Mouse (Mus musculus): ENCODE data around the gene Ppp2r3a.

Ppp2r3a gene

GRCm38 (mm10) chr9:101250981-101251643, 483 bp downstream of the Ppp2r3a start:
- peak; percentile 85 for DNase-seq

- no peak for DNase-seq
These were observed 1.1 kb downstream of the Ppp2r3a start for GRCm38 (mm10) chr9:101250486-101250885.

GRCm38 (mm10) chr9:101249626-101250025, 2.0 kb downstream of the Ppp2r3a start:
- DNase-seq = no peak

- DNase-seq = no peak
These were observed 4.1 kb downstream of the Ppp2r3a start for GRCm38 (mm10) chr9:101247541-101247940.

GRCm38 (mm10) chr9:101245493-101245892, 6.1 kb downstream of the Ppp2r3a start:
- no peak for DNase-seq

- no peak for DNase-seq
These were observed 7.9 kb downstream of the Ppp2r3a start for GRCm38 (mm10) chr9:101243711-101244110.

- DNase-seq = no peak
These were observed 11.4 kb downstream of the Ppp2r3a start for GRCm38 (mm10) chr9:101240161-101240560.

GRCm38 (mm10) chr9:101235786-101236185, 15.8 kb downstream of the Ppp2r3a start:
- no peak for DNase-seq

GRCm38 (mm10) chr9:101232034-101232433, 19.6 kb downstream of the Ppp2r3a start:
- no peak for DNase-seq

GRCm38 (mm10) chr9:101230028-101230427, 21.6 kb downstream of the Ppp2r3a start:
- no peak for DNase-seq

GRCm38 (mm10) chr9:101228892-101229291, 22.7 kb downstream of the Ppp2r3a start:
- no peak for DNase-seq

GRCm38 (mm10) chr9:101207984-101208383, 43.6 kb downstream of the Ppp2r3a start:
- DNase-seq = no peak

- no peak for DNase-seq
These were observed 45.1 kb downstream of the Ppp2r3a start for GRCm38 (mm10) chr9:101206516-101206915.

- DNase-seq = no peak
These were observed 46.4 kb downstream of the Ppp2r3a start for GRCm38 (mm10) chr9:101205216-101205615.

GRCm38 (mm10) chr9:101204059-101204458, 47.5 kb downstream of the Ppp2r3a start:
- DNase-seq = no peak

GRCm38 (mm10) chr9:101200627-101201026, 51.0 kb downstream of the Ppp2r3a start:
- DNase-seq = no peak

- DNase-seq = no peak
These were observed 52.8 kb downstream of the Ppp2r3a start for GRCm38 (mm10) chr9:101198804-101199203.

- no peak for DNase-seq
These were observed 53.3 kb downstream of the Ppp2r3a start for GRCm38 (mm10) chr9:101198261-101198660.

GRCm38 (mm10) chr9:101181962-101182701, 69.5 kb downstream of the Ppp2r3a start:
- DNase-seq = peak; percentile 81

- no peak for DNase-seq
These were observed 70.3 kb downstream of the Ppp2r3a start for GRCm38 (mm10) chr9:101181291-101181690.

- no peak for DNase-seq
These were observed 71.4 kb downstream of the Ppp2r3a start for GRCm38 (mm10) chr9:101180234-101180633.

- no peak for DNase-seq
These were observed 91.0 kb downstream of the Ppp2r3a start for GRCm38 (mm10) chr9:101160627-101161026.

GRCm38 (mm10) chr9:101160092-101160491, 91.5 kb downstream of the Ppp2r3a start:
- DNase-seq = no peak

GRCm38 (mm10) chr9:101159431-101159830, 92.2 kb downstream of the Ppp2r3a start:
- DNase-seq = no peak
